Mouse (Mus musculus) lung, postnatal 25 days (tissue): ENCODE data around the gene Gnl3l.

ENCODE experiments used
- DNase-seq: peaks from one replicate; pipeline ENCODE4 v3.0.0; 2022; ENCODE audit warnings: low spot score

Gene Gnl3l

GRCm38 (mm10) chrX:151016938-151017877, at the start of gene Gnl3l:
Gene Gnl3l, minus strand, starts transcription at chrX:151017322.
- DNase-seq: peak; percentile 91

GRCm38 (mm10) chrX:151066071-151066666, 49.0 kb upstream of the Gnl3l start:
- DNase-seq: no peak

GRCm38 (mm10) chrX:151061615-151062299, 44.6 kb upstream of the Gnl3l start:
- no peak for DNase-seq

- no peak for DNase-seq
Observed at GRCm38 (mm10) chrX:151059346-151059745, 42.2 kb upstream of the Gnl3l start.

GRCm38 (mm10) chrX:151055559-151055958, 38.4 kb upstream of the Gnl3l start:
- no peak for DNase-seq

GRCm38 (mm10) chrX:151054489-151054888, 37.4 kb upstream of the Gnl3l start:
- no peak for DNase-seq

GRCm38 (mm10) chrX:151050337-151050736, 33.2 kb upstream of the Gnl3l start:
- DNase-seq: no peak

GRCm38 (mm10) chrX:151049661-151050215, 32.6 kb upstream of the Gnl3l start:
- DNase-seq: no peak

GRCm38 (mm10) chrX:151047431-151048058, 30.4 kb upstream of the Gnl3l start:
- no peak for DNase-seq

- peak; percentile 82 for DNase-seq
Observed at GRCm38 (mm10) chrX:151046777-151047430, 29.8 kb upstream of the Gnl3l start.

GRCm38 (mm10) chrX:151046321-151046720, 29.2 kb upstream of the Gnl3l start:
- no peak for DNase-seq

GRCm38 (mm10) chrX:151045850-151046249, 28.7 kb upstream of the Gnl3l start, which contains the start of gene Fgd1:
Gene Fgd1, plus strand, starts transcription at chrX:151046150.
- no peak for DNase-seq

GRCm38 (mm10) chrX:151041223-151041622, 24.1 kb upstream of the Gnl3l start:
- DNase-seq: no peak

GRCm38 (mm10) chrX:151031400-151031799, 14.3 kb upstream of the Gnl3l start:
- DNase-seq: no peak

GRCm38 (mm10) chrX:151018798-151019197, 1.7 kb upstream of the Gnl3l start:
- no peak for DNase-seq

- no peak for DNase-seq
Observed at GRCm38 (mm10) chrX:151017897-151018296, 775 bp upstream of the Gnl3l start.

- DNase-seq: no peak
Observed at GRCm38 (mm10) chrX:150996775-150997174, 20.3 kb downstream of the Gnl3l start.

- peak; percentile 26 for DNase-seq
Observed at GRCm38 (mm10) chrX:150981621-150982020, 35.5 kb downstream of the Gnl3l start.

GRCm38 (mm10) chrX:150975424-150975823, 41.7 kb downstream of the Gnl3l start:
- DNase-seq: no peak

- DNase-seq: no peak
Observed at GRCm38 (mm10) chrX:150963027-150963426, 54.1 kb downstream of the Gnl3l start.

GRCm38 (mm10) chrX:150960702-150961101, 56.4 kb downstream of the Gnl3l start:
- DNase-seq: no peak
